Mouse (Mus musculus): Measurements from ENCODE around the gene Acod1. TPM values are rescaled to one million over a fixed set of nuclear protein-coding genes. Genes with fewer than 3 reads are reported as not detected.

Acod1 gene
- polyA plus RNA-seq, 1 experiment from 2014 or later, result not detected

- H3K36me3 ChIP-seq (ENCODE audit: control insufficient read depth, insufficient read depth, low read length), result no peaks in the 10 kb centered on the region
- DNase-seq (ENCODE audit: low spot score), result no peak
- H3K4me1 ChIP-seq (replicated peaks; ENCODE audit: control insufficient read depth, insufficient read depth), result no peaks in the 10 kb centered on the region
- no peak for TF ChIP-seq EP300 (optimal IDR thresholded peaks at IDR 0.05)
- no peak for TF ChIP-seq CTCF (IDR thresholded peaks at IDR 0.05; ENCODE audit: low read depth)
- no peaks in the 10 kb centered on the region for H3K9me3 ChIP-seq (ENCODE audit: control insufficient read depth, low read length)
- H3K27ac ChIP-seq (replicated peaks), result no peak overlapping the region
- H3K9ac ChIP-seq (ENCODE audit: low read length), result no peak overlapping the region
- H3K4me3 ChIP-seq (ENCODE audit: low read depth, low read length), result no peak overlapping the region
- WGBS, result 77% methylated on average over 2 of the region's 2 CpGs
- ATAC-seq (ENCODE audit: low FRiP score, low TSS enrichment), result no peak
- no peak overlapping the region for H3K4me2 ChIP-seq (replicated peaks; ENCODE audit: low read depth)
- H3K27me3 ChIP-seq (ENCODE audit: control insufficient read depth, insufficient read depth, low read length), result no peaks in the 10 kb centered on the region
Observed at GRCm38 (mm10) chr14:103029203-103029602, 17.6 kb upstream of the Acod1 start.

GRCm38 (mm10) chr14:103033271-103033823, 13.4 kb upstream of the Acod1 start:
- DNase-seq (ENCODE audit: low spot score) (no peak), ATAC-seq (ENCODE audit: low FRiP score, low TSS enrichment) (peak; percentile 29; the same call in 1 of the 2 replicates)
- Histone ChIP-seq H3K9ac (ENCODE audit: low read length) (no peak overlapping the region), H3K36me3 (ENCODE audit: control insufficient read depth, insufficient read depth, low read length) (no peaks in the 10 kb centered on the region), H3K4me1 (replicated peaks; ENCODE audit: control insufficient read depth, insufficient read depth) (no peaks in the 10 kb centered on the region), H3K4me2 (replicated peaks; ENCODE audit: low read depth) (no peak overlapping the region), H3K9me3 (ENCODE audit: control insufficient read depth, low read length) (no peaks in the 10 kb centered on the region), H3K4me3 (ENCODE audit: low read depth, low read length) (no peak overlapping the region), H3K27me3 (ENCODE audit: control insufficient read depth, insufficient read depth, low read length) (no peaks in the 10 kb centered on the region), H3K27ac (replicated peaks) (no peak overlapping the region)
- 40% methylated on average over 10 of the region's 10 CpGs for WGBS
- TF ChIP-seq CTCF (IDR thresholded peaks at IDR 0.05; ENCODE audit: low read depth) (no peak), EP300 (optimal IDR thresholded peaks at IDR 0.05) (no peak)

GRCm38 (mm10) chr14:103034076-103034475, 12.7 kb upstream of the Acod1 start:
- Histone ChIP-seq H3K9ac (ENCODE audit: low read length) (no peak overlapping the region), H3K4me2 (replicated peaks; ENCODE audit: low read depth) (no peak overlapping the region), H3K4me1 (replicated peaks; ENCODE audit: control insufficient read depth, insufficient read depth) (no peaks in the 10 kb centered on the region), H3K36me3 (ENCODE audit: control insufficient read depth, insufficient read depth, low read length) (no peaks in the 10 kb centered on the region), H3K27me3 (ENCODE audit: control insufficient read depth, insufficient read depth, low read length) (no peaks in the 10 kb centered on the region), H3K4me3 (ENCODE audit: low read depth, low read length) (no peak overlapping the region), H3K27ac (replicated peaks) (no peak overlapping the region), H3K9me3 (ENCODE audit: control insufficient read depth, low read length) (no peaks in the 10 kb centered on the region)
- DNase-seq (ENCODE audit: low spot score) (no peak), ATAC-seq (ENCODE audit: low FRiP score, low TSS enrichment) (no peak)
- WGBS, result 82% methylated on average over 9 of the region's 9 CpGs
- TF ChIP-seq CTCF (IDR thresholded peaks at IDR 0.05; ENCODE audit: low read depth) (no peak), EP300 (optimal IDR thresholded peaks at IDR 0.05) (no peak)

- H3K4me3 ChIP-seq (ENCODE audit: low read depth, low read length), result no peak overlapping the region
- H3K4me1 ChIP-seq (replicated peaks; ENCODE audit: control insufficient read depth, insufficient read depth), result no peaks in the 10 kb centered on the region
- 80% methylated on average over 3 of the region's 3 CpGs for WGBS
- no peaks in the 10 kb centered on the region for H3K36me3 ChIP-seq (ENCODE audit: control insufficient read depth, insufficient read depth, low read length)
- TF ChIP-seq CTCF (IDR thresholded peaks at IDR 0.05; ENCODE audit: low read depth) (no peak), EP300 (optimal IDR thresholded peaks at IDR 0.05) (no peak)
- no peak for DNase-seq (ENCODE audit: low spot score)
- H3K9me3 ChIP-seq (ENCODE audit: control insufficient read depth, low read length), result no peaks in the 10 kb centered on the region
- no peaks in the 10 kb centered on the region for H3K27me3 ChIP-seq (ENCODE audit: control insufficient read depth, insufficient read depth, low read length)
- H3K4me2 ChIP-seq (replicated peaks; ENCODE audit: low read depth), result no peak overlapping the region
- H3K9ac ChIP-seq (ENCODE audit: low read length), result no peak overlapping the region
- no peak overlapping the region for H3K27ac ChIP-seq (replicated peaks)
- ATAC-seq (ENCODE audit: low FRiP score, low TSS enrichment), result no peak
Observed at GRCm38 (mm10) chr14:103037016-103037415, 9.8 kb upstream of the Acod1 start.

GRCm38 (mm10) chr14:103048292-103049086, 1.7 kb downstream of the Acod1 start:
- no peak overlapping the region for H3K9ac ChIP-seq (ENCODE audit: low read length)
- no peak overlapping the region for H3K27ac ChIP-seq (replicated peaks)
- no peak for ATAC-seq (ENCODE audit: low FRiP score, low TSS enrichment)
- no peaks in the 10 kb centered on the region for H3K27me3 ChIP-seq (ENCODE audit: control insufficient read depth, insufficient read depth, low read length)
- H3K36me3 ChIP-seq (ENCODE audit: control insufficient read depth, insufficient read depth, low read length), result no peaks in the 10 kb centered on the region
- no peak for TF ChIP-seq CTCF (IDR thresholded peaks at IDR 0.05; ENCODE audit: low read depth)
- no peak for TF ChIP-seq EP300 (optimal IDR thresholded peaks at IDR 0.05)
- no peak overlapping the region for H3K4me3 ChIP-seq (ENCODE audit: low read depth, low read length)
- no peak overlapping the region for H3K4me2 ChIP-seq (replicated peaks; ENCODE audit: low read depth)
- no peaks in the 10 kb centered on the region for H3K9me3 ChIP-seq (ENCODE audit: control insufficient read depth, low read length)
- H3K4me1 ChIP-seq (replicated peaks; ENCODE audit: control insufficient read depth, insufficient read depth), result no peaks in the 10 kb centered on the region
- DNase-seq (ENCODE audit: low spot score), result no peak
- WGBS, result 83% methylated on average over 11 of the region's 11 CpGs

- H3K4me3 ChIP-seq (ENCODE audit: low read depth, low read length), result no peak overlapping the region
- ATAC-seq (ENCODE audit: low FRiP score, low TSS enrichment), result peak; percentile 95
Observed at GRCm38 (mm10) chr14:103051159-103051769, 4.5 kb downstream of the Acod1 start.

More at GRCm38 (mm10) chr14:103051159-103051769, 4.5 kb downstream of the Acod1 start:
- no peaks in the 10 kb centered on the region for H3K27me3 ChIP-seq (ENCODE audit: control insufficient read depth, insufficient read depth, low read length)
- 33% methylated on average over 8 of the region's 8 CpGs for WGBS
- no peak overlapping the region for H3K4me2 ChIP-seq (replicated peaks; ENCODE audit: low read depth)
- H3K4me1 ChIP-seq (replicated peaks; ENCODE audit: control insufficient read depth, insufficient read depth), result no peaks in the 10 kb centered on the region
- no peaks in the 10 kb centered on the region for H3K36me3 ChIP-seq (ENCODE audit: control insufficient read depth, insufficient read depth, low read length)
- DNase-seq (ENCODE audit: low spot score), result peak; percentile 83
- no peaks in the 10 kb centered on the region for H3K9me3 ChIP-seq (ENCODE audit: control insufficient read depth, low read length)
- H3K9ac ChIP-seq (ENCODE audit: low read length), result no peak overlapping the region
- H3K27ac ChIP-seq (replicated peaks), result no peak overlapping the region
- TF ChIP-seq CTCF (IDR thresholded peaks at IDR 0.05; ENCODE audit: low read depth) (peak; percentile 100), EP300 (optimal IDR thresholded peaks at IDR 0.05) (no peak)
